Mouse (Mus musculus) intestine, embryonic 15.5 days (tissue): ENCODE results near the gene 1600014C23Rik. TPM values are rescaled to one million over a fixed set of nuclear protein-coding genes. Genes with fewer than 3 reads are reported as not detected.

Experiments
- ATAC-seq: fragments of 200-750 bp; cut with Nextera tagmentation; 2 replicates; pipeline ENCODE4 v1.8.0; 2017; ENCODE audit warnings: moderate TSS enrichment, moderate library complexity
- H3K27ac ChIP-seq: fragments of 300-500 bp; sonication (generic); 2 replicates; pipeline ENCODE4 v1.5.1; 2015; ENCODE audit warnings: mild to moderate bottlenecking, inconsistent platforms
- H3K27me3 ChIP-seq: fragments of 300-500 bp; sonication (generic); replicated peaks from 2 replicates; pipeline ENCODE4 v1.6.1; 2015; ENCODE audit warnings: inconsistent platforms
- H3K36me3 ChIP-seq: fragments of 300-500 bp; sonication (generic); 2 replicates; pipeline ENCODE4 v1.6.1; 2015; ENCODE audit warnings: inconsistent platforms
- H3K4me1 ChIP-seq: fragments of 300-500 bp; sonication (generic); replicated peaks from 2 replicates; pipeline ENCODE4 v1.6.1; 2015; ENCODE audit warnings: inconsistent platforms
- H3K4me2 ChIP-seq: fragments of 300-500 bp; sonication (generic); replicated peaks from 2 replicates; pipeline ENCODE4 v1.6.1; 2015; ENCODE audit warnings: mild to moderate bottlenecking, inconsistent platforms
- H3K4me3 ChIP-seq: fragments of 300-500 bp; sonication (generic); replicated peaks from 2 replicates; pipeline ENCODE4 v1.5.1; 2015; ENCODE audit warnings: inconsistent platforms
- H3K9ac ChIP-seq: fragments of 300-500 bp; sonication (generic); 2 replicates; pipeline ENCODE4 v1.6.1; 2015; ENCODE audit warnings: inconsistent platforms
- H3K9me3 ChIP-seq: fragments of 300-500 bp; sonication (generic); 2 replicates; pipeline ENCODE4 v1.6.1; 2016; ENCODE audit warnings: inconsistent platforms
- WGBS: fragments of 180-500 bp; shearing (Covaris S2); methylation state at CpG from one replicate; pipeline ENCODE4 v1.1.7; 2015; 5-methylcytosine and 5-hydroxymethylcytosine counted together
- polyA plus RNA-seq: library from polyadenylated mRNA; unstranded; fragments of >200 nt; fragmentation: Nextera tagmentation; extraction: Ambion mirVana; gene quantifications from 2 replicates; pipeline ENCODE4 v1.2.1, GENCODE M21; 2015

Gene 1600014C23Rik
- polyA plus RNA-seq, 1 experiment from 2014 or later: 0.52 TPM

GRCm38 (mm10) chr17:45733038-45733734, 458 bp downstream of the 1600014C23Rik start:
- no peak overlapping the region for H3K27ac ChIP-seq
- ATAC-seq: no peak
- H3K4me2 ChIP-seq: peak overlapping the region; percentile 82
- 0 out of 2 replicates have a peak, but pooled peaks cover 7% of the 10 kb centered on the region for H3K27me3 ChIP-seq
- peaks cover 43% of the 10 kb centered on the region for H3K4me1 ChIP-seq
- H3K36me3 ChIP-seq: no peaks in the 10 kb centered on the region
- peak overlapping the region; percentile 34; the same call in 1 of the 2 replicates for H3K4me3 ChIP-seq
- H3K9me3 ChIP-seq: no peaks in the 10 kb centered on the region
- WGBS: 77% methylated on average over 19 of the region's 19 CpGs
- peak overlapping the region; percentile 52; the same call in 1 of the 2 replicates for H3K9ac ChIP-seq

GRCm38 (mm10) chr17:45731172-45731864, 2.3 kb downstream of the 1600014C23Rik start:
- Histone ChIP-seq H3K9me3 (no peaks in the 10 kb centered on the region), H3K9ac (no peak overlapping the region), H3K4me1 (peaks cover 39% of the 10 kb centered on the region), H3K27ac (no peak overlapping the region), H3K4me2 (no peak overlapping the region), H3K36me3 (no peaks in the 10 kb centered on the region), H3K4me3 (no peak overlapping the region), H3K27me3 (0 out of 2 replicates have a peak, but pooled peaks cover 7% of the 10 kb centered on the region)
- ATAC-seq: no peak
- WGBS: 24% methylated on average over 9 of the region's 9 CpGs

- 90% methylated on average over 4 of the region's 4 CpGs for WGBS
Measured at GRCm38 (mm10) chr17:45730696-45731095, 2.9 kb downstream of the 1600014C23Rik start.

GRCm38 (mm10) chr17:45729387-45729786, 4.3 kb downstream of the 1600014C23Rik start:
- peaks cover 20% of the 10 kb centered on the region for H3K4me1 ChIP-seq
- H3K9me3 ChIP-seq: no peaks in the 10 kb centered on the region
- H3K27me3 ChIP-seq: 0 out of 2 replicates have a peak, but pooled peaks cover 7% of the 10 kb centered on the region
- no peak overlapping the region for H3K4me3 ChIP-seq
- no peak overlapping the region for H3K27ac ChIP-seq
- no peak overlapping the region for H3K4me2 ChIP-seq
- H3K9ac ChIP-seq: no peak overlapping the region
- ATAC-seq: no peak
- WGBS: 54% methylated on average over 10 of the region's 10 CpGs
- no peaks in the 10 kb centered on the region for H3K36me3 ChIP-seq

More at GRCm38 (mm10) chr17:45730696-45731095, 2.9 kb downstream of the 1600014C23Rik start:
- Histone ChIP-seq H3K27ac (no peak overlapping the region), H3K9me3 (no peaks in the 10 kb centered on the region), H3K9ac (no peak overlapping the region), H3K27me3 (0 out of 2 replicates have a peak, but pooled peaks cover 7% of the 10 kb centered on the region), H3K4me2 (no peak overlapping the region), H3K36me3 (no peaks in the 10 kb centered on the region), H3K4me3 (no peak overlapping the region), H3K4me1 (peaks cover 33% of the 10 kb centered on the region)
- ATAC-seq: no peak

- no peak for ATAC-seq
- Histone ChIP-seq H3K4me1 (peaks cover 8% of the 10 kb centered on the region), H3K9me3 (no peaks in the 10 kb centered on the region), H3K4me3 (no peak overlapping the region), H3K9ac (no peak overlapping the region), H3K36me3 (no peaks in the 10 kb centered on the region), H3K4me2 (no peak overlapping the region), H3K27me3 (0 out of 2 replicates have a peak, but pooled peaks cover 4% of the 10 kb centered on the region), H3K27ac (no peak overlapping the region)
- 72% methylated on average over 8 of the region's 8 CpGs for WGBS
Measured at GRCm38 (mm10) chr17:45727983-45728723, 5.5 kb downstream of the 1600014C23Rik start.

- ATAC-seq: no peak
- WGBS: 76% methylated on average over 2 of the region's 2 CpGs
- H3K4me2 ChIP-seq: no peak overlapping the region
- H3K27me3 ChIP-seq: no peaks in the 10 kb centered on the region
- no peaks in the 10 kb centered on the region for H3K36me3 ChIP-seq
- H3K27ac ChIP-seq: no peak overlapping the region
- H3K9ac ChIP-seq: no peak overlapping the region
- no peaks in the 10 kb centered on the region for H3K9me3 ChIP-seq
- peaks cover 7% of the 10 kb centered on the region for H3K4me1 ChIP-seq
- H3K4me3 ChIP-seq: no peak overlapping the region
Measured at GRCm38 (mm10) chr17:45727481-45727880, 6.2 kb downstream of the 1600014C23Rik start.

GRCm38 (mm10) chr17:45726249-45726648, 7.4 kb downstream of the 1600014C23Rik start:
- Histone ChIP-seq H3K4me2 (peak overlapping the region; percentile 44), H3K4me1 (peaks cover 4% of the 10 kb centered on the region), H3K9ac (peak overlapping the region; percentile 38), H3K36me3 (no peaks in the 10 kb centered on the region), H3K27me3 (no peaks in the 10 kb centered on the region), H3K9me3 (no peaks in the 10 kb centered on the region), H3K27ac (peak overlapping the region; percentile 65), H3K4me3 (no peak overlapping the region; the same call in 1 of the 2 replicates)
- WGBS: 33% methylated on average over 7 of the region's 7 CpGs
- peak; percentile 87 for ATAC-seq

GRCm38 (mm10) chr17:45724574-45724921, 9.1 kb downstream of the 1600014C23Rik start:
- ATAC-seq: no peak
- H3K27ac ChIP-seq: no peak overlapping the region

GRCm38 (mm10) chr17:45723732-45724573, 9.7 kb downstream of the 1600014C23Rik start:
- Histone ChIP-seq H3K4me2 (peak overlapping the region; percentile 82), H3K36me3 (no peaks in the 10 kb centered on the region), H3K9me3 (no peaks in the 10 kb centered on the region), H3K4me1 (peaks cover 4% of the 10 kb centered on the region), H3K27me3 (no peaks in the 10 kb centered on the region), H3K27ac (peak overlapping the region; percentile 72), H3K9ac (peak overlapping the region; percentile 65), H3K4me3 (peak overlapping the region; percentile 46)
- ATAC-seq: peak; percentile 48
- 2% methylated on average over 25 of the region's 25 CpGs for WGBS

More at GRCm38 (mm10) chr17:45724574-45724921, 9.1 kb downstream of the 1600014C23Rik start:
- H3K4me1 ChIP-seq: peaks cover 4% of the 10 kb centered on the region
- peak overlapping the region; percentile 46; the same call in 1 of the 2 replicates for H3K4me3 ChIP-seq
- WGBS: 89% methylated on average over 10 of the region's 10 CpGs
- no peaks in the 10 kb centered on the region for H3K36me3 ChIP-seq
- no peak overlapping the region for H3K9ac ChIP-seq
- no peaks in the 10 kb centered on the region for H3K27me3 ChIP-seq
- 0 out of 2 replicates have a peak overlapping the region, but pooled peaks have one; percentile 82 for H3K4me2 ChIP-seq
- no peaks in the 10 kb centered on the region for H3K9me3 ChIP-seq

GRCm38 (mm10) chr17:45718323-45718722, 15.3 kb downstream of the 1600014C23Rik start:
- Histone ChIP-seq H3K4me3 (no peak overlapping the region), H3K27ac (no peak overlapping the region), H3K4me1 (no peaks in the 10 kb centered on the region), H3K36me3 (no peaks in the 10 kb centered on the region), H3K9me3 (no peaks in the 10 kb centered on the region), H3K27me3 (no peaks in the 10 kb centered on the region), H3K9ac (no peak overlapping the region), H3K4me2 (no peak overlapping the region)
- 9% methylated on average over 10 of the region's 10 CpGs for WGBS
- peak; percentile 76; the same call in 1 of the 2 replicates for ATAC-seq

- no peak for ATAC-seq
- Histone ChIP-seq H3K9ac (no peak overlapping the region), H3K4me1 (no peaks in the 10 kb centered on the region), H3K9me3 (no peaks in the 10 kb centered on the region), H3K27me3 (no peaks in the 10 kb centered on the region), H3K4me2 (no peak overlapping the region), H3K27ac (no peak overlapping the region), H3K36me3 (no peaks in the 10 kb centered on the region), H3K4me3 (no peak overlapping the region)
- WGBS: 32% methylated on average over 3 of the region's 3 CpGs
Measured at GRCm38 (mm10) chr17:45711525-45711924, 22.1 kb downstream of the 1600014C23Rik start.
